Mouse (Mus musculus) cerebellum, adult 8-10 months (tissue): ENCODE data around the gene Ppm1n.

Experiments
- DNase-seq: peaks from one replicate; pipeline ENCODE4 v3.0.0; 2022

Ppm1n gene

DNA sequence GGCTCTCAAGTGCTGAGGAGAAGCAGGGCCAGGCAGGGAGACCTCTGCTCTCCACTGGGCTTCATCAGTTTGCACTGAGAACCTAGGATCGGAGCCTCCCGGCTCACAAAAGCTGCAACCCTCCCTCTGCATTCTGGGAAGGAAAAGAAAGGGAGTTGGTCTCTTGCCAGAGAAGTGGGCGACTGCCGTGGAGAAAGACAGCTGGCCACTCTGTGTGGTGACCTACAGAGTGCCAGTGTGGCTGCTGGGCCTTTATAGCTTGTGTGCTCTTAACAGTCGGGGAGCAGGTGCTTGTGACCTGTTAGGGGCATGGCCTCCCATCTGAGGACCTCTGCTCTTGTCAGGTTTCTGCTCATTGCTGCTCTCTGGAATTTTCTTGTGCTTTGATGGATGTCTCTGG is 36.0 kb downstream of the Ppm1n start:
- DNase-seq = no peak

DNA sequence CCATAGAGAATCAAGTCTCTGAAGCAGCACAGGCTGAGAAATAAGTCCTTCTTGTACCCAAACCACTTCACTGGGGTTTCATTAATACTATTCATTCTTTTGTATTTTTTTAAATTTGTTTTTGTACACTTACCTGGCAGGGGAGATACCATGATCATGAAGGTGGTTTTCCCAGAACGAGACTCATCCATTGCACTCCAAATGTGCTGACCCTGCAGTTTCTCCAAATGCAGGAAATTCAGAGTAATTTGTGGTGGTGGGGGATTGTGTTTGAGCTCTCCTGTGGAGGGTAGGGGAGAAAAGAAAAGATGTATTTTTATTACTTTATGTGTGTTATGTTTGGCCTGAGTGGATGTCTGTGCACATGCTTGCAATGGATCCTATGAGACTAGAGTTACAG is 37.9 kb downstream of the Ppm1n start:
- DNase-seq = no peak

GRCm38 (mm10) chr7:19240905-19241463 is 38.9 kb downstream of the Ppm1n start:
- no peak for DNase-seq

DNA sequence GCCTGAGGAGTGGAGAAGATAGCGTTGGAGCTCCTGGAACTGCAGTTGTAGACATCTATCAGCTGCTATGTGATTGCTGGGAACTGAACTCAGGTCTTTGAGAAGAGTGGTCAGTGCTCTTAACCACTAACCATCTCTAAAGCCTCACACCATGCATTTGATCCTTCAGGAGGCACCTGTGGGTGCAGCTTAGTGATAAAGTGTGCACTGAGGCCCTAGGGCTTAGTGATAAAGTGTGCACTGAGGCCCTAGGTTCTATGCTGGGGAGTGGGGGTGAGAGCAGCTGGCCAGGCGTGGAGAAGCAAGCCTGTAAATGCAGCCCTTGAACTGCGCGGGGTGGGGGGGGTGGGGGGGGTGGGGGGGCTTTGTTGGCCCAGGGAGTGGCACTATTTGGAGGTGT is 39.9 kb downstream of the Ppm1n start:
- no peak for DNase-seq

DNA sequence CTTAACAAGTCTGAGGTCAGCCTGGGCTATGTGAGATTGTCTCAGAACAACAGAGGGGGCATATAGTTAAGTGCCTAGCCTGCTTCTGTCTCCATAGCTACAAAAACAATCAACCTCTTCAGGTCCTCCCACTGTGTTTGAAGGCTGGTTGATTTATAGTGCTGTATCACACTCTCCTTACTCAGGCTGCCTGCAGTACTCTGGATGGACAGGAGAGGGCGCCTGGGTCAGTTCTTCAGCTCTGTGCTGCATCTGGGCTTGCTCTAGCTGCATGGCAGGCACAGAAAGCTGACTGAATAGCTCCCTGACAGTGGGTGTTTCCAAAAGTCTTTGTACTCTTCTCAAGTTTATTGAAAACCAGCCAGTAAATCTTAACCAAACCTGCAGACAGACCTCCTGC is 40.4 kb downstream of the Ppm1n start:
- peak; percentile 90 for DNase-seq

- DNase-seq = no peak
These were observed 41.5 kb downstream of the Ppm1n start for GRCm38 (mm10) chr7:19238344-19238743.

DNA sequence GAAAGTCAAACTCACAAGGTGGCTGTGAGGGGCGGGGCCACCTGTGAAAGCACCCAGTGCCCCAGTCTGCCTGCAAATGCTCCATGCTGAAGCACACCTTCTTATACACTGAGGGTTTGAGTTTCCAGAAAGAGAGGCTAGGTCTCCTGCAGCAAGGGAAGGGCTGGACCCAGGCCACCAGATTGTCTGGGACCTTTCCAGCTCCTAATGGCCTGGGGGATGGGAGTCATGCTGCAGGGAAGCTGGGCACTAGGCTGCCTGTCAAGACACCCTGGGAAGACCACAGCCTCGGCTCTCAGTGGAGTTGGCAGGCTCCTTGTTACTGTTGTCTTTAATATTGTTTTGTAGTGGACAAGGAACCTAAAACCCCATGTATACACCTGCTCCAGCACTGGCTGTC is 43.5 kb downstream of the Ppm1n start:
- no peak for DNase-seq

- DNase-seq = no peak
These were observed 44.7 kb downstream of the Ppm1n start for GRCm38 (mm10) chr7:19235092-19235671.

GRCm38 (mm10) chr7:19234652-19235051 is 45.2 kb downstream of the Ppm1n start:
- DNase-seq = no peak

- no peak for DNase-seq
These were observed 48.0 kb downstream of the Ppm1n start for GRCm38 (mm10) chr7:19231849-19232248.

DNA sequence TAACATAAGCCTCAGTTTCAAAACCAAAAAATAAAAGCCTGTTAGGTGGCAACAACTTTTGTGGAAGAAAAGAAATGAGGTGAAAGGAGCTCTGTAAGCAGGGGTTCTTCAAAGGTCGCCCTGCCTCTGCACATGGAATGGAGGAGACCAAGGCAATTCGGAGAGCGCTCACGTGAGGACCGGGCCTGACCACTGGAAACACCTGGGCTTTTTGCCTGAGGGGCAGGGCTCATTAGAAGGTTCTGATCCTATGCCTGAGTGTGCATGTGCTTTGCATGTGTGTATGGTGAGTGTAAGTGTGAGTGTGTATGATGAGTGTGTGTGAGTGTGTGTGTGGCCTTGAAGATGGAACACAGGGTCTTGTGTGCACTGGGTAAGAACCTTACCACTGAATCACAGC is 49.0 kb downstream of the Ppm1n start:
- no peak for DNase-seq

DNA sequence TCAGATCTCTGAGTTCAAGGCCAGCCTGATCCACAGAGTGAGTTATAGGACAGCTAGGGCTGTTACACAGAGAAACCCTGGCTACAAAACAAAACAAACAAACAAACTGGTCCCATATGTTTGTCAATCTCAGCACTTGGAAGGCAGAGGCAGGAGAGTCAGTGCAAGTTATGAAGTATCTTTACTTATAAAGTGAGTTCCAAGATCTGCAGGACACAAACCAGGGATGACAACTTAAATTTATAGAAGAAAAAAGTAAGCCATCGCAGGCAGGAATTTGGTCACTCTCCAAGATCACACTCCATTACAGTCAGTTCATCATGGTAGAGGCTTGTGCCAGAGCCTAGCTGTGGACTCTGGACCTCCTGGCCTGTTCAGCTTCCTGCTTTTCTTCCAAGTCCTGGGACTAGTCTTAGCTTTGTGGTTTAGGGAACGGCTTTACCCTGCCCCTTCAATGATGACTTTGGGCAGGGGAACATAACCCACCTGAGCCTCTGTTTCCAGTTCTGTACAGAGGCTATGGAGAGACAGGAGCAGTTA is 49.8 kb downstream of the Ppm1n start:
- no peak for DNase-seq

DNA sequence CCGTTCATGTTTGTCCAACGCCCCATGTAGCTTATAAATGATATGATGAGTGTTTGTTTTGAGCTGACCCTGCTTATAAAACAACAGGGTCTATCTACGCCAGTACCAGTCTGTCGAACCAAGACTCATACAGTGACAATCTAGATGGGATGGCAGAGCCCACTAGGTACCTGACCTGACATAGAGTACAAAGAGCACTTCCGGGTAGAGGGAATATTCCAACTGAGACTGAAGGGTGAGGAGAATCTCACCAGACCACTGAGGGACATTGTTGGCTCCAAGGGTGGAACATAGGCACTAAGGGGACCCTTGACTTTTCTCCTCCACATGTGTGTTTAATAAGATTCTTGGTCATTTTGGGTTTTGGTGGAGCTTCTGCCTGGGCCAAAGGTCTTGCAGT is 50.5 kb downstream of the Ppm1n start:
- DNase-seq = no peak

DNA sequence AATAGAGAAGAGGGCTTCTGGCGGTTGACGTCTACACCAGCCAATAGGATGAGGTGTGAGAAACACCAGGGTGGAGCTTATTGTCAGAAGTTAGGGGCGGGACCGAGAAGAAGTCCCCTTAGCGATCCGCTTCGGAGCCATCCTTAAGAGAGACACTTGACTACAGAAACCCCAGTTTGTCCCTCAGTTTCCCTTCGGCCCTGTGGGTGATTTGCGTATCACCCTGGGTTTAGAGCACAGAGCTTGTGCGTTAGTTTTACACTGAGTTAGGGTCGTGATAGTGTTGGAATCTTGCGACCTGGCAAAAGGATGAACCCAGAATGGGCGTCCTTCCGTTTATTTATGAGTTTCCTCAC is 51.1 kb downstream of the Ppm1n start:
- DNase-seq = no peak

DNA sequence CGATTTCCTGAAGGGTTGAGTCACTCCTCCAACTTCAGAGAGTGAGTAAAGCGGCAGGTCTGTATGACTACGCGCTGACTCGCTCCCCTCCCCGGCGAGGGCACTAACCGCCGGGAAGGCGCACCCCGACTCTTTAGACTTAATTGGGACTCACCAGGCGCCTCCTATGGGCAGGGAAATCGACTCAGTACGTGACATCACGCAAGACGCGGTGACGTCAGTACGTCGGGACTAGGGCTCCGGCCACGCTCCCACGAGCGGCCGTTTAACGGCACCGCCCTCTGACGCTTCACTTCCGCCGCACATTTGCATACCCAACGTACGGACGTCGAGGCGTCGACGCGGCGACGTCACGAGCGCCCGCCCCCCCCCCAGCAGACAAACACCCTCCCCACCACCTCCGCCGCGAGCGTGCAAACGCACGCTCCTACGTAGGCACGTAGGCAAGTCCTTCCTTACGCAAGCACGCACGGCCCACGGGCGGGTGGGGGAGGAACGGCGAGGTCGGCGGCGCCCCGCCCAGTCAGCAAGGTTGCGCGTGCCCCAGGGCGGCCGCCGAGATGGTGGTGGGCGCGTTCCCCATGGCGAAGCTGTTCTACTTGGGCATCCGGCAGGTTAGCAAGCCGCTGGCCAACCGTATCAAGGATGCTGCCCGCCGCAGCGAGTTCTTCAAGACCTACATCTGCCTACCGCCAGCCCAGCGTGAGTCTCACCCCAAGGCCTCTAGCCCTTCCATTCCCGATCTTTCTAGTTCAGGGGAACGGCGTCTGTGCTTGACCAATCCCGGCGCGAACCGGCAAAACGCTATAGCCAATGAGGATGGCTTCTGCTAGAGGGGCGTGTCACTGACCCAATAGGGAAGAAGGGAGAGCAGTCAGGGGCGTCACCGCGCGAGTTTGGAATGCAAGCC is 51.7 kb downstream of the Ppm1n start, which contains the start of gene Opa3:
Opa3 (plus strand) TSS at position 452 of the 910 bp plus-strand sequence.
- peak; percentile 98 for DNase-seq

- peak; percentile 46 for DNase-seq
These were observed 52.8 kb downstream of the Ppm1n start for GRCm38 (mm10) chr7:19226817-19227797.
